Mouse (Mus musculus) heart, postnatal 0 days (tissue): ENCODE data around the gene Smc4.

ENCODE experiments used
- CTCF ChIP-seq: IDR thresholded peaks from 2 replicates; pipeline ENCODE4 v1.5.1; 2016; ENCODE audit warnings: antibody characterized with exemption, control low read depth, low read depth
- EP300 ChIP-seq: IDR thresholded peaks from 2 replicates; pipeline ENCODE4 v1.6.1; 2016; ENCODE audit warnings: antibody characterized with exemption, low read depth

- TF ChIP-seq CTCF (no peak), EP300 (no peak)
Observed at GRCm38 (mm10) chr3:69020764-69021163, 16.2 kb downstream of the Smc4 start.
